Mouse (Mus musculus): ENCODE data around the gene Rps3a1.

GRCm38 (mm10) chr3:86104909-86105308 lies 37.6 kb downstream of the Rps3a1 start:
- TF ChIP-seq CTCF (IDR thresholded peaks at IDR 0.05; ENCODE audit: low read depth): no peak
- TF ChIP-seq EP300 (IDR thresholded peaks at IDR 0.05; ENCODE audit: low read depth): no peak
